ENCODE assay signal across 15 mouse cellular contexts in the genomic region with DNA sequence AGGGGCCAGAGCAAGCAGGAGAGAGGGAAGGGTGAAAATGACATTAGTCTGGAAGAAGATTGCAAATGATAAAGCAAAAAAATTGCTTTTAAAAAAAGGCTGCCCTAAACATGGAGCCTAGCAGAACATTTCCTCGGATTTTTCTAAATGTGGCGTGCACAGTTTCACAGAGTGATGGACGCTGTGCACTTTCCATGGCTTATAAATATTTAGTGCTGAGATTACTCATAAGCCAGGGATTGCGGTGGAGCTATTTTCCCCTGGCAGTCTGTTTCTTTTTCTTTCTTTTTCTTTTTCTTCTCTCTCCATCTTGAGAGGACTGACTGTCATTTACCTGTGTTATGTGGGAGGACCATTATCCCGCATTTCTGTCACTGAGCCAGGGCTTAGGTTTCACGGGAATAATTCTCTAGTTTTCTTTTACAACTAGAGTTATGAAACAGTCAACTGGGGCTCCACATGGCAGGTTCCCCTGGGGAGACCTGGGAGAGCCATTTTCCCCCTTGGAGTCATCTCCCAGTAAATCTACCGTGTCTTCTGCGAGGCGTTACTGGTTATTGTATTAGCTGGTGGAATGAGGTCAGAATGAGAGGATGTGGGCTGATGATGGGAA.
DNase-seq lines count a peak whose midpoint lies in the region; ATAC-seq and TF ChIP-seq lines count a peak whose summit lies in the region.
"Had no signal": no experiment of that assay in that cellular context is flagged by ENCODE, and none has a peak within 500 bp of the region (broad histone marks: within the 10 kb centered on the region; RNA-seq: fewer than 3 reads in every experiment).

No protein-coding gene starts in this region.

- WGBS in hindbrain, embryonic 14.5 days = 61% methylated on average over 9 of the region's 9 CpGs
- 84% methylated on average over 9 of the region's 9 CpGs for WGBS in hindbrain, embryonic 10.5 days
- WGBS in neural tube, embryonic 11.5 days = 70% methylated on average over 9 of the region's 9 CpGs
- 61% methylated on average over 9 of the region's 9 CpGs for WGBS in midbrain, embryonic 15.5 days
- 81% methylated on average over 9 of the region's 9 CpGs for WGBS in lung, adult 2 months

- TF ChIP-seq POLR2A in lung, adult 2 months (IDR thresholded peaks at IDR 0.05; ENCODE audit: borderline replicate concordance, extremely low read depth, low read depth, low read length) = no peak

- no peak overlapping the region for H3K9ac ChIP-seq in hindbrain, embryonic 14.5 days
- no peak overlapping the region for H3K9ac ChIP-seq in neural tube, embryonic 11.5 days (ENCODE audit: low read length)
- no peak overlapping the region for H3K9ac ChIP-seq in midbrain, embryonic 15.5 days
- H3K9ac ChIP-seq: kidney, embryonic 15.5 days; liver, embryonic 12.5 days; neural tube, embryonic 12.5 days had no signal

- no peaks in the 10 kb centered on the region for H3K9me3 ChIP-seq in hindbrain, embryonic 14.5 days (ENCODE audit: control insufficient read depth, low read length)
- no peaks in the 10 kb centered on the region for H3K9me3 ChIP-seq in hindbrain, embryonic 10.5 days
- no peaks in the 10 kb centered on the region for H3K9me3 ChIP-seq in neural tube, embryonic 11.5 days (ENCODE audit: control insufficient read depth, low read length)
- H3K9me3 ChIP-seq in midbrain, embryonic 15.5 days = no peaks in the 10 kb centered on the region
- H3K9me3 ChIP-seq: kidney, embryonic 15.5 days; neural tube, embryonic 12.5 days had no signal

- ATAC-seq in hindbrain, embryonic 14.5 days (ENCODE audit: low FRiP score) = no peak
- ATAC-seq in neural tube, embryonic 11.5 days (ENCODE audit: insufficient read depth, low FRiP score, low TSS enrichment) = no peak
- ATAC-seq in midbrain, embryonic 15.5 days (replicated peaks) = no peak
- ATAC-seq in activated CD4-positive, CD25-positive, alpha-beta regulatory T cell, adult 4 months = no peak
- ATAC-seq: forebrain, embryonic 14.5 days; liver, embryonic 12.5 days; lung, postnatal 0 days had no signal

- no peak for TF ChIP-seq CTCF in lung, adult 2 months (IDR thresholded peaks at IDR 0.05; ENCODE audit: insufficient read depth, low read length)

- H3K4me3 ChIP-seq in hindbrain, embryonic 14.5 days (replicated peaks; ENCODE audit: low read length) = no peak overlapping the region
- no peak overlapping the region for H3K4me3 ChIP-seq in hindbrain, embryonic 10.5 days
- H3K4me3 ChIP-seq in neural tube, embryonic 11.5 days (ENCODE audit: low read depth, low read length) = no peak overlapping the region
- no peak overlapping the region for H3K4me3 ChIP-seq in midbrain, embryonic 15.5 days
- H3K4me3 ChIP-seq in lung, adult 2 months (replicated peaks; ENCODE audit: extremely low read depth, low read depth, low read length) = no peak overlapping the region
- H3K4me3 ChIP-seq: kidney, embryonic 15.5 days; liver, embryonic 12.5 days; neural tube, embryonic 12.5 days had no signal

- H3K36me3 ChIP-seq in hindbrain, embryonic 14.5 days (replicated peaks; ENCODE audit: control insufficient read depth, insufficient read depth) = no peaks in the 10 kb centered on the region
- H3K36me3 ChIP-seq in hindbrain, embryonic 10.5 days = no peaks in the 10 kb centered on the region
- no peaks in the 10 kb centered on the region for H3K36me3 ChIP-seq in neural tube, embryonic 11.5 days (ENCODE audit: control insufficient read depth, insufficient read depth, low read length)
- H3K36me3 ChIP-seq in midbrain, embryonic 15.5 days (replicated peaks) = no peaks in the 10 kb centered on the region
- H3K36me3 ChIP-seq: kidney, embryonic 15.5 days; liver, embryonic 12.5 days; neural tube, embryonic 12.5 days had no signal

- H3K4me1 ChIP-seq in hindbrain, embryonic 14.5 days (replicated peaks; ENCODE audit: control insufficient read depth, insufficient read depth, low read length) = peaks cover 9% of the 10 kb centered on the region
- peaks cover 25% of the 10 kb centered on the region for H3K4me1 ChIP-seq in hindbrain, embryonic 10.5 days (replicated peaks)
- 0 out of 2 replicates have a peak, but pooled peaks cover 2% of the 10 kb centered on the region for H3K4me1 ChIP-seq in neural tube, embryonic 11.5 days (ENCODE audit: control insufficient read depth, insufficient read depth, low read length)
- peaks cover 15% of the 10 kb centered on the region for H3K4me1 ChIP-seq in midbrain, embryonic 15.5 days
- H3K4me1 ChIP-seq in lung, adult 2 months (ENCODE audit: control insufficient read depth, insufficient read depth, low read length) = no peaks in the 10 kb centered on the region
- H3K4me1 ChIP-seq: kidney, embryonic 15.5 days; liver, embryonic 12.5 days had no signal

- no peak overlapping the region for H3K4me2 ChIP-seq in hindbrain, embryonic 14.5 days (replicated peaks)
- no peak overlapping the region for H3K4me2 ChIP-seq in neural tube, embryonic 11.5 days (ENCODE audit: low read depth)
- no peak overlapping the region for H3K4me2 ChIP-seq in midbrain, embryonic 15.5 days
- H3K4me2 ChIP-seq: kidney, embryonic 15.5 days; liver, embryonic 12.5 days; neural tube, embryonic 12.5 days had no signal

- peak overlapping the region; percentile 66 for H3K27ac ChIP-seq in hindbrain, embryonic 14.5 days
- no peak overlapping the region for H3K27ac ChIP-seq in hindbrain, embryonic 10.5 days
- 0 out of 2 replicates have a peak overlapping the region, but pooled peaks have one; percentile 20 for H3K27ac ChIP-seq in neural tube, embryonic 11.5 days (ENCODE audit: low read depth, low read length)
- peak overlapping the region; percentile 9; the same call in 1 of the 2 replicates for H3K27ac ChIP-seq in midbrain, embryonic 15.5 days
- H3K27ac ChIP-seq: kidney, embryonic 15.5 days; liver, embryonic 12.5 days; neural tube, embryonic 12.5 days had no signal

- no peak for DNase-seq in hindbrain, embryonic 14.5 days (ENCODE audit: low spot score)
- no peak for DNase-seq in hindbrain, embryonic 10.5 days (ENCODE audit: low spot score)
- DNase-seq in neural tube, embryonic 11.5 days (ENCODE audit: low spot score) = no peak
- no peak for DNase-seq in neural tube, embryonic 10.5 days (ENCODE audit: extremely low spot score, low spot score)
- DNase-seq in right cerebral cortex, postnatal 36 days (ENCODE audit: low spot score in 2 of 2) = peak; percentile 11 to 41
- DNase-seq in lung, adult 2 months = no peak
- DNase-seq: cerebellum, adult 11 months; gastrocnemius, postnatal 36 days had no signal

- no peaks in the 10 kb centered on the region for H3K27me3 ChIP-seq in hindbrain, embryonic 14.5 days (ENCODE audit: control insufficient read depth, insufficient read depth, low read length)
- no peaks in the 10 kb centered on the region for H3K27me3 ChIP-seq in hindbrain, embryonic 10.5 days (ENCODE audit: insufficient read depth, poor library complexity, severe bottlenecking)
- no peaks in the 10 kb centered on the region for H3K27me3 ChIP-seq in neural tube, embryonic 11.5 days (ENCODE audit: control insufficient read depth, insufficient read depth, low read length)
- no peaks in the 10 kb centered on the region for H3K27me3 ChIP-seq in midbrain, embryonic 15.5 days (replicated peaks)
- H3K27me3 ChIP-seq: kidney, embryonic 15.5 days; liver, embryonic 12.5 days; neural tube, embryonic 12.5 days had no signal

Comparison
In these comparisons a context has a peak if more than half of its experiments do, and no peak if none do; other contexts are left out.
1. DNase-seq: peak in right cerebral cortex, postnatal 36 days (2 of 2); none in hindbrain, embryonic 14.5 days (single experiment), hindbrain, embryonic 10.5 days (single experiment), neural tube, embryonic 11.5 days (single experiment), neural tube, embryonic 10.5 days (single experiment) and lung, adult 2 months (single experiment).